Mouse (Mus musculus) small intestine, adult 2 months (tissue): ENCODE measurements around the gene Gsk3a.

Source experiments
- CTCF ChIP-seq: fragments of 200-500 bp; IDR thresholded peaks from 2 replicates; pipeline ENCODE4 v1.5.1; 2012; ENCODE audit warnings: low read depth, mild to moderate bottlenecking, control low read depth, inconsistent platforms, low read length, moderate library complexity, mixed read lengths; ENCODE audit not compliant: insufficient replicate concordance, insufficient read length; ENCODE audit errors: extremely low read depth
- POLR2A ChIP-seq: fragments of 200-500 bp; IDR thresholded peaks from 2 replicates; pipeline ENCODE4 v1.6.1; 2012; ENCODE audit warnings: low read depth, mild to moderate bottlenecking, control low read depth, inconsistent platforms, low read length, moderate library complexity

DNA sequence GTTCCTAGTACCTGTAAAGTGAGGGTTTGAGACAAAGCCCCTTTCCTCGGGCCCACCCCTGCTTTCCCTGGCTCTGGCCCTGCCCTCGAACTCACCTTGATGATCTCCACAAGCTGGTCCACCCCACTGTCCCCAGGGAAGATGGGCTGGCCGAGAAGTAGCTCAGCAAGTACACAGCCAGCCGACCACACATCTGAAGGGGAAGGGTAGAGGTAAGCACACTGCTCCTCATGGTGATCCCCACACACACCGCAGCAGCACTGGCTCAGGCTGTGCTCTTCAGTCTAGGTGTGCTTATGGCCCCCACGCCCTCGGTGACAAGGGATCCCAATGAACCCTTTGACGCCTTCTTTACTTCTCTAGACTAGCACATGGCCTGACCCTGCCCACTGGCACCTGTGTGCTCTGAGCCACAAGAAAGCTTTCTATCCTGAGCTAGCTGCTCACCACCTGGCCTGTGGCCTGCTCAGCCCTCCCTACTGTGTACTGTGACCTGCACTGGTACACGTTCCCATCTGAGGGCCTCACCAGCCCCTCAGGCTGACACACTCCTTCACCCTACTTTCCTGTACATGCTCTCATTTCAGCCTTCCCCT is 6.9 kb downstream of the Gsk3a start:
- TF ChIP-seq CTCF, result no peak
- no peak for TF ChIP-seq POLR2A
